Mouse (Mus musculus) hindbrain, embryonic 16.5 days (tissue): ENCODE data around the gene Tenm3. TPM values are rescaled to one million over a fixed set of nuclear protein-coding genes. Genes with fewer than 3 reads are reported as not detected.

Experiments
- ATAC-seq: fragments of 200-750 bp; cut with Nextera tagmentation; 2 replicates; pipeline ENCODE4 v1.8.0; 2017; ENCODE audit warnings: moderate TSS enrichment, moderate library complexity
- H3K27ac ChIP-seq: fragments of 300-500 bp; sonication (generic); 2 replicates; pipeline ENCODE4 v1.5.1; 2014; ENCODE audit warnings: low read depth, mild to moderate bottlenecking, control low read depth, low read length, moderate library complexity
- H3K27me3 ChIP-seq: fragments of 300-500 bp; sonication (generic); replicated peaks from 2 replicates; pipeline ENCODE4 v1.6.1; 2014; ENCODE audit warnings: low read length; ENCODE audit not compliant: control insufficient read depth, insufficient read depth
- H3K36me3 ChIP-seq: fragments of 300-500 bp; sonication (generic); 2 replicates; pipeline ENCODE4 v1.6.1; 2014; ENCODE audit warnings: mild to moderate bottlenecking, low read length, moderate library complexity, mixed read lengths; ENCODE audit not compliant: control insufficient read depth, insufficient read depth
- H3K4me1 ChIP-seq: fragments of 300-500 bp; sonication (generic); 2 replicates; pipeline ENCODE4 v1.6.1; 2014; ENCODE audit warnings: low read depth, low read length; ENCODE audit not compliant: control insufficient read depth, insufficient read depth
- H3K4me2 ChIP-seq: fragments of 300-500 bp; sonication (generic); 2 replicates; pipeline ENCODE4 v1.6.1; 2014; ENCODE audit warnings: mild to moderate bottlenecking, low read length, control low read depth, moderate library complexity
- H3K4me3 ChIP-seq: fragments of 300-500 bp; sonication (generic); 2 replicates; pipeline ENCODE4 v1.5.1; 2014; ENCODE audit warnings: mild to moderate bottlenecking, low read length, control low read depth, moderate library complexity
- H3K9ac ChIP-seq: fragments of 300-500 bp; sonication (generic); 2 replicates; pipeline ENCODE4 v1.6.1; 2014; ENCODE audit warnings: low read depth, mild to moderate bottlenecking, control low read depth, low read length, moderate library complexity
- H3K9me3 ChIP-seq: fragments of 300-500 bp; sonication (generic); 2 replicates; pipeline ENCODE4 v1.6.1; 2014; ENCODE audit warnings: mild to moderate bottlenecking, low read length, moderate library complexity; ENCODE audit not compliant: control insufficient read depth
- WGBS: fragments of 180-500 bp; shearing (Covaris S2); extraction: QIAGEN DNeasy Blood & Tissue Kit; methylation state at CpG from one replicate; pipeline ENCODE4 v1.1.7; 2014; 5-methylcytosine and 5-hydroxymethylcytosine counted together
- polyA plus RNA-seq: library from polyadenylated mRNA; unstranded; fragments of >200 nt; fragmentation: Nextera tagmentation; extraction: Ambion mirVana; gene quantifications from 2 replicates; pipeline ENCODE4 v1.2.1, GENCODE M21; 2015

Gene Tenm3
- polyA plus RNA-seq, 1 experiment from 2014 or later: 24.2 TPM

GRCm38 (mm10) chr8:48295558-48295957 lies 548.2 kb downstream of the Tenm3 start:
- 84% methylated on average over 6 of the region's 6 CpGs for WGBS
- no peak for ATAC-seq

DNA sequence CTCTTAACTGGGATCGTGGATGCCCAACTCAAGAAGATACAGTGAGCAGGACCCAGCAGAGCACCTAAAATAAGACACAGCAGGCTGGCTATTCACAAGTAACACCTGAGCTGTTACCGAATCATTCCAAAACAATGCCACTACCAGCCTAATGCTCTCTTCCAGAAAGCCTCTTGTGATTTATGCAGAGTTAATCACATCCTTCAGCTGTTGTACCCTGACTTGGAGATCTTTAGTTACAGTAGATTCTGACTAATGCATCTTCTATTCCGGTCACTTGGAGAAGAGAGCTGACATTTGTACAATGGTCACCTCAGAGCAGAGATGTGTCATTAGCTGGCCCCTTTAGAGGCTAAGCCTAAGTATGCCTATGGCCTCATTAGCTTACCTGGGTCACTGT lies 550.0 kb downstream of the Tenm3 start:
- Histone ChIP-seq H3K36me3 (peaks cover 4% of the 10 kb centered on the region; the same call in 1 of the 2 replicates), H3K27ac (no peak overlapping the region), H3K9ac (no peak overlapping the region), H3K4me1 (no peaks in the 10 kb centered on the region), H3K27me3 (no peaks in the 10 kb centered on the region), H3K9me3 (no peaks in the 10 kb centered on the region), H3K4me2 (no peak overlapping the region), H3K4me3 (no peak overlapping the region)
- 94% methylated on average over 3 of the region's 3 CpGs for WGBS
- no peak for ATAC-seq

More at GRCm38 (mm10) chr8:48295558-48295957, 548.2 kb downstream of the Tenm3 start:
- H3K9ac ChIP-seq: no peak overlapping the region
- H3K27ac ChIP-seq: no peak overlapping the region
- peaks cover 4% of the 10 kb centered on the region; the same call in 1 of the 2 replicates for H3K36me3 ChIP-seq
- H3K27me3 ChIP-seq: no peaks in the 10 kb centered on the region
- no peak overlapping the region for H3K4me2 ChIP-seq
- H3K9me3 ChIP-seq: no peaks in the 10 kb centered on the region
- no peak overlapping the region for H3K4me3 ChIP-seq
- H3K4me1 ChIP-seq: peaks cover 3% of the 10 kb centered on the region

DNA sequence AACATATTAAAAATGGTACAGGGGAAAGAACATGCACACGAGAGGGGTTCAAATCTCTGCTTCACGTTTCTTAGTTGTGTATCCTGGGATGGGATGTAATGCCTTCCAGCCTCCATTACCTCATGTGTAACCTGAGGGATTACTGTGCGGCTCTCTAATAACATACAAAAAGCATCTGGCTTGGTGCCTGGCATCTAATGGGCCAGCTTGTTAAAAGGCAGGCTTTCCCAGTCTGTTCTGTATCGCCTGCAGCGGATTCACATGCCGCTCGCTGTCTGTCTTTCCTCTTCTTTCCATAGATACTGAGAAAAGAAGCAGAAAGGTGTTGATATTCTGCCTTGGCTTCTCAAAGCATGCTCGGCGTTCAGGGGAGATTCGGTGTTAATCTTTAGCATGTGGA lies 558.3 kb downstream of the Tenm3 start:
- Histone ChIP-seq H3K27me3 (no peaks in the 10 kb centered on the region), H3K27ac (no peak overlapping the region), H3K36me3 (no peaks in the 10 kb centered on the region), H3K9me3 (no peaks in the 10 kb centered on the region), H3K4me2 (no peak overlapping the region), H3K4me3 (no peak overlapping the region), H3K9ac (no peak overlapping the region), H3K4me1 (no peaks in the 10 kb centered on the region)
- ATAC-seq: peak; percentile 54; the same call in 1 of the 2 replicates
- WGBS: 72% methylated on average over 10 of the region's 10 CpGs

DNA sequence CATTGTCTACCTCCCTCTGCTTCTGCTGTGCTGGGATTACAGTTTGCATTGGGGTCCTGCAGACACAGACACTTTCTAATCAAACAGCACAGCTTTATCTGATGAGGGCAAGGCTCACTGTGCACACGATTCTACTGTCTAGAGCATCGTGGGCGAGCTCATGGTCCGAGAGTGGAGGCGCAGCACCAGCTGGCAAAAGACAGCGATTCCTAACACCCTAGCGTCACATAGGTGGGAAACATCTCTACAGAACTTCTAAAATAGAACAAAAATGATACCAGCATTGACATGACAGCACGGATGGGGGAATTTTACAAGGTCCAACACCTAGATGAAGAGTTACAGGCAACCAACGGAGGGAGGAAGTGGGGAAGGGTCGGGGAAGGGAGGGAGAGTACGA lies 561.9 kb downstream of the Tenm3 start:
- Histone ChIP-seq H3K36me3 (peaks cover 5% of the 10 kb centered on the region; the same call in 1 of the 2 replicates), H3K4me1 (no peaks in the 10 kb centered on the region), H3K9ac (no peak overlapping the region), H3K9me3 (no peaks in the 10 kb centered on the region), H3K27ac (no peak overlapping the region), H3K27me3 (no peaks in the 10 kb centered on the region), H3K4me3 (no peak overlapping the region), H3K4me2 (no peak overlapping the region)
- WGBS: 92% methylated on average over 11 of the region's 11 CpGs
- no peak for ATAC-seq

GRCm38 (mm10) chr8:48279360-48279759 lies 564.4 kb downstream of the Tenm3 start:
- no peaks in the 10 kb centered on the region for H3K4me1 ChIP-seq
- no peaks in the 10 kb centered on the region for H3K27me3 ChIP-seq
- 89% methylated on average over 2 of the region's 2 CpGs for WGBS
- H3K36me3 ChIP-seq: peaks cover 17% of the 10 kb centered on the region
- no peaks in the 10 kb centered on the region for H3K9me3 ChIP-seq
- H3K9ac ChIP-seq: no peak overlapping the region
- no peak overlapping the region for H3K4me3 ChIP-seq
- ATAC-seq: no peak
- H3K27ac ChIP-seq: no peak overlapping the region
- H3K4me2 ChIP-seq: no peak overlapping the region

DNA sequence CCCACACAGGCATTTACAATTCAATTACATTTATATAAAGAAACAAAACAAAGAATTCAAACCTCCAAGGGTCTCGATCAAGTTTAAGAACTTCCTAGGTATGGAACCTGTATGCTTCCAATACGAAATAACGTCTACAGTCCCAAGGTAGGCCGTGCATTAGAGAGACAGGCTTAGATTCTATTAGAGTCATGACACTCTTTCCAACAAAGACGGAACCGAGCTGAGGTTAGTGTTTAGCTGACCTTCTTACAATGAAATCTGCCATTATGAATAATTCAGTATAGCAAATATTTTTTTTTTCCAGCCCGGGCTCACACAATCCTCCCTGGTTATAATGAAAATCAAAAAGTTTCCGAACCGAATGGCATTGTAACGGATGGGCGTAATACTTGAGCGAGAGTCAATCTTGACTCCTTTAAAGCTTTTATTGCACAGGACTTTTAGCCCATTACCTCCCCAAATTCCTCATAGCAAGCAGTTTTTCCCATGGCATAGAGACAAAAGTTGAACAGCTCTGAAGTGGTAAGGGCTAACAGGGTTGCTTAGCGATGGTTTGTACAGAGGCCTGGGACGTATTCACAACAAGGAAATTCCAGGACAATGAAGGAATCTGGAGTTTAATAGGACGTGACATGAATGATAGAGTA lies 565.6 kb downstream of the Tenm3 start:
- H3K4me2 ChIP-seq: peak overlapping the region; percentile 12; the same call in 1 of the 2 replicates
- no peaks in the 10 kb centered on the region for H3K27me3 ChIP-seq
- no peaks in the 10 kb centered on the region for H3K4me1 ChIP-seq
- H3K4me3 ChIP-seq: no peak overlapping the region
- peaks cover 17% of the 10 kb centered on the region for H3K36me3 ChIP-seq
- no peaks in the 10 kb centered on the region for H3K9me3 ChIP-seq
- WGBS: 30% methylated on average over 15 of the region's 15 CpGs
- peak; percentile 67; the same call in 1 of the 2 replicates for ATAC-seq
- no peak overlapping the region for H3K9ac ChIP-seq
- no peak overlapping the region for H3K27ac ChIP-seq

- H3K4me2 ChIP-seq: no peak overlapping the region
- no peaks in the 10 kb centered on the region for H3K9me3 ChIP-seq
- no peak for ATAC-seq
- no peak overlapping the region for H3K4me3 ChIP-seq
- H3K4me1 ChIP-seq: no peaks in the 10 kb centered on the region
- WGBS: 92% methylated on average over 11 of the region's 11 CpGs
- no peak overlapping the region for H3K9ac ChIP-seq
- H3K27me3 ChIP-seq: no peaks in the 10 kb centered on the region
- peaks cover 17% of the 10 kb centered on the region for H3K36me3 ChIP-seq
- H3K27ac ChIP-seq: no peak overlapping the region
Measured at GRCm38 (mm10) chr8:48275066-48275465, 568.7 kb downstream of the Tenm3 start.

DNA sequence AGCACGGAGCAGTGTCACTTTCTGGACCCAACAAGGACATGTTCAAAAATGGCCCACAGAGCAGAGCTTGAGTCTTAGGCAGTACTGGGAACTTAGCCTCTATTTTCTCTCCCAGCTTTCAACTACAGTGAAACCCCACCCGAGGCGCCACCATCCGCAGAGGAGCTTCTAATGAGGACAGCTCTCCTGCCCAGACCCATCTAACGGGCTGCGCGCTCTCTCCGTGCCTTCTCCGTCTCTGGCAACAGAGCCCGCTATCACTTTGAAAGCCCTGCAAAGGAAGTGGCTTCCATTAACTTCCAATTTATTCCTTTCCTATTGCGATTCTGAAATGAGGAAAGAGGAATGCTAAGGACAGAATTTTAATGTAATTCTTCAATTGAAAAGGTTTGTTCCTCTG lies 569.2 kb downstream of the Tenm3 start:
- peaks cover 17% of the 10 kb centered on the region for H3K36me3 ChIP-seq
- H3K27me3 ChIP-seq: no peaks in the 10 kb centered on the region
- no peak overlapping the region for H3K27ac ChIP-seq
- H3K4me1 ChIP-seq: no peaks in the 10 kb centered on the region
- no peak for ATAC-seq
- WGBS: 86% methylated on average over 11 of the region's 11 CpGs
- no peaks in the 10 kb centered on the region for H3K9me3 ChIP-seq
- no peak overlapping the region for H3K4me3 ChIP-seq
- no peak overlapping the region for H3K9ac ChIP-seq
- H3K4me2 ChIP-seq: no peak overlapping the region

DNA sequence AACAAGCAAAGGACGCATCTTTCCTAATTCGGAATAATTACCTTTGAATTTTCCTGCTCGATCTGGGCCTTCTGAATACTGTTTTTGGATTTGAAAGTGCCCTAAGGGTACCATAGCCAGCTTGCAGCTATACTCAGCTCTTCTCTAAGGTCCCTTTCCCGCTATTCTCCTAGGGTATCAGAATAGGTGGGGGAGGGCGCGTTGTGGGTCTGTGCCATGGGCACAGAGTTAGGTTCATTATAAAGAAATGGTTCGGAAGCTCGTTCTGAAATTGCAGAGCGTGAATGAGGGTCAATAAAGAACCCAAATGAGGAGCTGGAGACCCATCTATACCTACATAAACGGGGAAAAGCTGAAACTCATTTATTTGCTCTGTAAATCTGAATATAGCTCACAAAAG lies 575.1 kb downstream of the Tenm3 start:
- no peaks in the 10 kb centered on the region for H3K9me3 ChIP-seq
- 82% methylated on average over 10 of the region's 10 CpGs for WGBS
- no peak overlapping the region for H3K4me2 ChIP-seq
- H3K4me1 ChIP-seq: no peaks in the 10 kb centered on the region
- no peak overlapping the region for H3K27ac ChIP-seq
- no peak overlapping the region for H3K4me3 ChIP-seq
- H3K9ac ChIP-seq: no peak overlapping the region
- H3K27me3 ChIP-seq: no peaks in the 10 kb centered on the region
- ATAC-seq: peak; percentile 40; the same call in 1 of the 2 replicates
- H3K36me3 ChIP-seq: no peaks in the 10 kb centered on the region
